Mouse (Mus musculus) thymus, adult 2 months (tissue): ENCODE results near the gene 4930430F08Rik.

ENCODE experiments used
- CTCF ChIP-seq: fragments of 200-500 bp; IDR thresholded peaks from 2 replicates; pipeline ENCODE4 v1.5.1; 2012; ENCODE audit warnings: mild to moderate bottlenecking, control low read depth, low read length, moderate library complexity, borderline replicate concordance; ENCODE audit not compliant: control insufficient read depth, poor library complexity, insufficient read depth; ENCODE audit errors: extremely low read depth
- POLR2A ChIP-seq: fragments of 200-500 bp; IDR thresholded peaks from 2 replicates; pipeline ENCODE4 v1.6.1; 2012; ENCODE audit warnings: mild to moderate bottlenecking, low read length, control low read depth, moderate library complexity; ENCODE audit not compliant: control insufficient read depth, poor library complexity, insufficient read depth; ENCODE audit errors: extremely low read depth

DNA sequence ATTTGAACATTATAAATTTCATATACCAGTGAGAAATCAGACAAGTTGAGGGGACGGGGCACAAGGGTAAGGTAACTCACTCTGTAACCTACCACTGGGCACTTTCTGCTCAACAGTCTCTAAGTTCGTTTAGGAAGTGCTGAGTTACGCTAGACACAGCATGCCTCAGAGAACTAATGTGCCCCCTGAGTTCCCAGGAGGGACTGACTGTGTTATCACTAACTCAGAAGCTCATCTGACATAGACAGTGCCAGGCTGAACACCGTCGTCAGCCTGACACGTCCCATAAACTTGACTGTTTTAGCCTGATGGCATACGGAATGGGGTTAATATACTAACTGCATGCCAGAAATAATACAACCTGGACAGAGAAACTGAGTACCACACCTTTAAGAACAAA, 14.9 kb downstream of the 4930430F08Rik start:
- TF ChIP-seq CTCF (no peak), POLR2A (no peak)
